Mouse (Mus musculus) ES-Bruce4 (cell line): ENCODE results near the gene Grin3b. TPM values are rescaled to one million over a fixed set of nuclear protein-coding genes. Genes with fewer than 3 reads are reported as not detected.

Experiments used
- H3K27ac ChIP-seq: 2 replicates; pipeline ENCODE4 v1.5.1; 2012; ENCODE audit warnings: low read length, inconsistent platforms; ENCODE audit not compliant: insufficient read depth
- H3K27me3 ChIP-seq: 2 replicates; pipeline ENCODE4 v1.6.1; 2012; ENCODE audit warnings: mild to moderate bottlenecking, low read length, inconsistent platforms; ENCODE audit not compliant: control insufficient read depth, poor library complexity, insufficient read depth, severe bottlenecking
- H3K36me3 ChIP-seq: 2 replicates; pipeline ENCODE4 v1.6.1; 2012; ENCODE audit warnings: inconsistent platforms, mild to moderate bottlenecking, low read length, moderate library complexity; ENCODE audit not compliant: control insufficient read depth, poor library complexity, insufficient read depth, severe bottlenecking
- H3K4me1 ChIP-seq: one replicate; pipeline ENCODE4 v1.8.1; 2011; ENCODE audit warnings: low read length; ENCODE audit not compliant: control insufficient read depth, insufficient read depth
- H3K4me3 ChIP-seq: 2 replicates; pipeline ENCODE4 v1.5.1; 2011; ENCODE audit warnings: low read depth, mild to moderate bottlenecking, low read length
- H3K9ac ChIP-seq: 2 replicates; pipeline ENCODE4 v1.6.1; 2012; ENCODE audit warnings: low read depth, mild to moderate bottlenecking, inconsistent platforms; ENCODE audit not compliant: poor library complexity, severe bottlenecking
- H3K9me3 ChIP-seq: replicated peaks from 2 replicates; pipeline ENCODE4 v1.6.1; 2012; ENCODE audit warnings: mild to moderate bottlenecking, low read length, inconsistent platforms; ENCODE audit not compliant: control insufficient read depth, poor library complexity, insufficient read depth, severe bottlenecking
- CTCF ChIP-seq: IDR thresholded peaks from one replicate; pipeline ENCODE4 v1.8.1; 2011; ENCODE audit warnings: low read depth, low read length
- EP300 ChIP-seq: IDR thresholded peaks from 2 replicates; pipeline ENCODE4 v1.6.1; 2011; ENCODE audit warnings: low read depth, low read length; ENCODE audit not compliant: insufficient read depth
- POLR2A ChIP-seq: IDR thresholded peaks from one replicate; pipeline ENCODE4 v1.8.1; 2011; ENCODE audit warnings: low read length; ENCODE audit not compliant: insufficient read depth
- polyA plus RNA-seq: library from polyadenylated mRNA; stranded (reverse); fragments of >200 nt; gene quantifications from 2 replicates; pipeline ENCODE4 v1.2.4, GENCODE M21; 2011; ENCODE audit warnings: low read depth; ENCODE audit not compliant: missing spikeins, insufficient read depth, insufficient read length

Grin3b gene
- polyA plus RNA-seq, 1 experiment = not detected

DNA sequence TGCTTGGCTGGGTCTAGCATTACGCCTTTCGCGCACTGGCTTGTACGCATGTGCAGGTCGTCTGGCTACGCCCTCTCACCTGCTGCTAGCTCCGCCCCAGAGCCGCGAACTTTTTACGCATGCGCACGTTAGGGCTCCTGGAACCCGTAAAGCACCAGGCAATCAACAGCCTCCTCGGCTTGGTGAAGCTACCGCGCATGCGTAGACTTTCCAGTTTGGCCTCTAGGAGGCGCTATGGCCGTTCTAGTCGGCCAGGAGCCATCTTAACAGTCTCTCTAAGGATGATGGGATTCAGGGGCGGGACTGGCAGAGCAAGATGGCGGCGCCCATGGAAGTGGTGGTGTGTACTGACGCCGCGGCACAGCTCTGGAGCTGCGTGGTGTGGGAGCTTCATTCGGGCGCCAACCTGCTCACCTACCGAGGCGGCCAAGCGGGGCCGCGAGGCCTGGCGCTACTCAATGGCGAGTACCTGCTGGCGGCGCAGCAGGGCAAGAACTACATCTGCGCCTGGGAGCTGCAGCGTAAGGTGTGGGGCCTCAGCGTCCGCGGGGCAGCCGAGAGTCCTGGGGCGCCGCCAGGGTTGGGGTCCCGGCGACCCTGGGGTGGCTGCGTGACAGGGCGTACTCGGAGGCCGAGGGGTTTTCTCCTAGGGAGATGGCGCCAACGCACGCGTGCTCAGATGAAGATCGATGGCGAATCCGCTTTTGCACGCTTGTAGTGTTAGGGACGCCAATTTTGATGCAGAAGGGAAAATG is 10.5 kb upstream of the Grin3b start, which contains the start of gene Wdr18:
Gene Wdr18 (plus strand): TSS at position 306 of the 755 bp plus-strand sequence.
- Histone ChIP-seq H3K4me3 (peak within 1 kb of the TSS; percentile 84), H3K27me3 (no peaks in the 10 kb centered on the region), H3K27ac (no peak within 1 kb of the TSS), H3K9me3 (no peaks in the 10 kb centered on the region), H3K9ac (peak within 1 kb of the TSS; percentile 75), H3K4me1 (peaks cover 15% of the 10 kb centered on the region), H3K36me3 (peaks cover 26% of the 10 kb centered on the region)
- no peak for TF ChIP-seq EP300
- TF ChIP-seq CTCF = peak; percentile 96
- peak; percentile 31 for TF ChIP-seq POLR2A

DNA sequence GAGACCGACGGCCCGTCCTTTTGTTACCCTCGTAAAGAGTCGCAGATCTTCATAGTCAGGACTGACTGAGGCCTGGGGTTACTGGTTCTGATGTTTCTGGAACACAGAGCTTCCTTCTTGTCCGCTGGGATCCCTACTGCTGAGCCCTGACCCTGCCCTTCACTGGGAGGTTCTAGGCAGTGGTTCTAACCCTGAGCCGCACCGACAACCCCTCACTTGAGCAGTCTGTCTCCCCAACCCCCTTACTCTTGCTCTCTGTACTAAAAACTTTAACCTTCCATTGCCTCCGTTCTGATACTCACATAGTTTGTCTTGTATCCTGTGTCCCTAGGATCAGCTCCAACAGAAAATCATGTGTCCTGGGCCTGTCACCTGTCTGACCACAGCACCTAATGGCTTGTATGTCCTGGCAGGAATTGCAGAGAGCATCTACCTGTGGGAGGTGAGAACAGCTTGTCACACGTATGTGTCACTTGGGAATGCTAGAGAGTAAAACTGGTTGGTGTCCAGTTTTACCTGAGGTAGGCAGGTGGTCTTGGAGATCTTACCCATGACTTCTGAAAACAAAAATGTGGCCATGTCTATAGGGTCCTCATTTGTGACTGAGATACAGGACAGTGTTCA is 9.7 kb upstream of the Grin3b start:
- Histone ChIP-seq H3K4me3 (peak overlapping the region; percentile 84), H3K27me3 (no peaks in the 10 kb centered on the region), H3K9me3 (no peaks in the 10 kb centered on the region), H3K4me1 (peaks cover 9% of the 10 kb centered on the region), H3K27ac (no peak overlapping the region), H3K36me3 (peaks cover 28% of the 10 kb centered on the region), H3K9ac (peak overlapping the region; percentile 75)
- TF ChIP-seq POLR2A (no peak), CTCF (no peak), EP300 (no peak)

- no peak overlapping the region for H3K4me3 ChIP-seq
- no peaks in the 10 kb centered on the region for H3K4me1 ChIP-seq
- TF ChIP-seq EP300 (no peak), CTCF (no peak), POLR2A (no peak)
- H3K9me3 ChIP-seq = no peaks in the 10 kb centered on the region
- no peak overlapping the region for H3K27ac ChIP-seq
- H3K36me3 ChIP-seq = peaks cover 37% of the 10 kb centered on the region
- no peaks in the 10 kb centered on the region for H3K27me3 ChIP-seq
- no peak overlapping the region for H3K9ac ChIP-seq
Measured at GRCm38 (mm10) chr10:79964727-79965126, 5.8 kb upstream of the Grin3b start.

DNA sequence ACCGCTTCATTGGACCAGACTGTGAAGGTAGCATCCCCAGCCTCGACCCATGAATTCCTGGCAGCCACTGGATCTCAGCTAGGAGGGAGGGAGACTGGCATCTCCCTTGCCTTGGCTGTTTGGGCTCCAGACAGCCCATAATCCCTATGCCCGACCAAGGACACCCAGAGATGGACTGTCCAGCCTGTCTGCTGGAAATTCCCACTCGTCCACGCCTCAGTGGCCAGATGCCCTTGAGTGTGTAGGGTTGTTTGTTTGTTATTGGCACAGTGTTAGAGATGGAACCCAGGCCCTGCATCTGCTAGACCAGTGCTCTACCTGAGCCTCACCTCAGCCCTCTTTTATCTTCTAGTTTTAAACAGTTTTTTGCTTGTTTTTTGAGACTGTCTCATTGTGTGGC is 5.2 kb upstream of the Grin3b start:
- Histone ChIP-seq H3K9ac (no peak overlapping the region), H3K36me3 (peaks cover 37% of the 10 kb centered on the region), H3K9me3 (no peaks in the 10 kb centered on the region), H3K27me3 (no peaks in the 10 kb centered on the region), H3K4me1 (no peaks in the 10 kb centered on the region), H3K27ac (no peak overlapping the region), H3K4me3 (no peak overlapping the region)
- no peak for TF ChIP-seq POLR2A
- no peak for TF ChIP-seq EP300
- TF ChIP-seq CTCF = no peak

DNA sequence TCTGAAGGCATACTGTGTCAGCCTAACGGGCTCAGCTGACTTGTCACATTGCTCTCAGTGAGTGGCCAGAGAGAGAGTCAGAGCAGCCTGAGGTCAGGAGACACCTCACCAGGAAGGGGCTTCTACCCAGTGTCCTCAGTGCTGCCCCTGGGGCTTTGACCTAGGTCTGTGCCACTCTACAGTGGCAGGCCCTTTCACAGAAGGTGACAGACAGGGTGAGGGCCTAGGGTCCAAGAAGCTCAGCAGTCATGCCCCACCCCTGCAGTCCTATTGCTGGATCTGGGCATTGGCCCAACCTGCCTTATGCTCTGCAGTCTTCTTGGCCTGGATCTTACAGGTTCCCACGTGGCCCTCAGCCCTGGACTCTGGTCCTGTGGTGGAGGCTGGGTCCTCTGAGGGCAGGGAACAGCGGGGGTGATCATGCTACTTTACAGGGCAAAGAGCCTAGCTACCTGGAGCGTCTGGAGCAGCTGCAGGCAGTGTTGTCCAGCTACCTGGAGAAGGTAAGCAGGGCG is 3.6 kb upstream of the Grin3b start:
- H3K9me3 ChIP-seq = no peaks in the 10 kb centered on the region
- H3K4me3 ChIP-seq = no peak overlapping the region
- TF ChIP-seq EP300 (no peak), CTCF (no peak), POLR2A (no peak)
- H3K9ac ChIP-seq = no peak overlapping the region
- H3K36me3 ChIP-seq = peaks cover 32% of the 10 kb centered on the region
- no peaks in the 10 kb centered on the region for H3K4me1 ChIP-seq
- H3K27ac ChIP-seq = no peak overlapping the region
- H3K27me3 ChIP-seq = no peaks in the 10 kb centered on the region

DNA sequence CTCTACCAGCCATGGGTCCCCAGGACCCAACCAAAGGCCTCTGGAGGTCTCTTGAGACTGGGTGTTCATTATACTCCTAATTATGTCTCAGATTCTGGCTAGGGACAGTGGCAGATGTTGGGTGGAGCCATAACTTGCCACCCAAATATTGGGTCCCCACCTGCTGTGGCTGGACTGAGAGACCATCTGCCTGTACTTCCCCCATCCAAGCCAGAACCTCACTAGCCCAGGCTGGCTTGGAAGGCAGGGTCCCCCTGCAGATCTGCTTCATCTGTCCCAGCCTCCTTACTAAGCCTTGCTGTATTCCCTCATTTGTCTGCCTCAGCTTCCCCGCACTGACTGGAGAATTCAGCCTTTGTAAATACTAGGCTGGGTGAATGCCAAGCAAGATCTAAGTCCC is 2.3 kb upstream of the Grin3b start:
- Histone ChIP-seq H3K4me3 (no peak overlapping the region), H3K27ac (no peak overlapping the region), H3K9ac (no peak overlapping the region), H3K9me3 (no peaks in the 10 kb centered on the region), H3K27me3 (no peaks in the 10 kb centered on the region), H3K4me1 (no peaks in the 10 kb centered on the region), H3K36me3 (peaks cover 24% of the 10 kb centered on the region; the same call in 1 of the 2 replicates)
- TF ChIP-seq POLR2A (no peak), CTCF (no peak), EP300 (no peak)
